Comparison of ENCODE assay signal across 8 mouse cellular contexts in genomic region chr16:50309411-50310042, GRCm38 (mm10).
A peak's percentile ranks its signal among the peaks of the same experiment; 100 is the strongest.
DNase-seq lines count a peak whose midpoint lies in the region; ATAC-seq and TF ChIP-seq lines count a peak whose summit lies in the region.

No protein-coding gene starts in this region.

- H3K4me3 ChIP-seq in forebrain, embryonic 13.5 days = no peak overlapping the region
- no peak overlapping the region for H3K4me3 ChIP-seq in forebrain, embryonic 10.5 days
- no peak overlapping the region for H3K4me3 ChIP-seq in kidney, postnatal 0 days (replicated peaks; ENCODE audit: low read depth, low read length)
- no peak overlapping the region for H3K4me3 ChIP-seq in lung, adult 2 months (replicated peaks; ENCODE audit: extremely low read depth, low read depth, low read length)
- no peak overlapping the region for H3K4me3 ChIP-seq in stomach, embryonic 14.5 days (ENCODE audit: low read depth, low read length)
- H3K4me3 ChIP-seq in thymus, adult 2 months (ENCODE audit: control insufficient read depth, insufficient read depth, low read length) = no peak overlapping the region

- no peaks in the 10 kb centered on the region for H3K27me3 ChIP-seq in forebrain, embryonic 13.5 days
- no peaks in the 10 kb centered on the region for H3K27me3 ChIP-seq in forebrain, embryonic 10.5 days (ENCODE audit: poor library complexity, severe bottlenecking)
- no peaks in the 10 kb centered on the region for H3K27me3 ChIP-seq in kidney, postnatal 0 days (ENCODE audit: insufficient read depth, low read length)
- no peaks in the 10 kb centered on the region for H3K27me3 ChIP-seq in stomach, embryonic 14.5 days (ENCODE audit: control insufficient read depth, insufficient read depth, low read length)
- H3K27me3 ChIP-seq in thymus, adult 2 months (ENCODE audit: control insufficient read depth, insufficient read depth, low read length) = no peaks in the 10 kb centered on the region

- no peak overlapping the region for H3K9ac ChIP-seq in forebrain, embryonic 13.5 days
- H3K9ac ChIP-seq in kidney, postnatal 0 days (ENCODE audit: low read depth, low read length) = no peak overlapping the region
- no peak overlapping the region for H3K9ac ChIP-seq in stomach, embryonic 14.5 days (replicated peaks; ENCODE audit: low read depth, low read length)

- no peak for TF ChIP-seq CTCF in kidney, postnatal 0 days (IDR thresholded peaks at IDR 0.05; ENCODE audit: low read depth)
- no peak for TF ChIP-seq CTCF in lung, adult 2 months (IDR thresholded peaks at IDR 0.05; ENCODE audit: insufficient read depth, low read length)
- no peak for TF ChIP-seq CTCF in thymus, adult 2 months (IDR thresholded peaks at IDR 0.05; ENCODE audit: borderline replicate concordance, control insufficient read depth, extremely low read depth, insufficient read depth, low read length, poor library complexity)

- 54% methylated on average over 9 of the region's 9 CpGs for WGBS in forebrain, embryonic 13.5 days
- WGBS in forebrain, embryonic 10.5 days = 94% methylated on average over 9 of the region's 9 CpGs
- WGBS in kidney, postnatal 0 days = 61% methylated on average over 9 of the region's 9 CpGs
- WGBS in lung, adult 2 months = 55% methylated on average over 9 of the region's 9 CpGs
- 52% methylated on average over 9 of the region's 9 CpGs for WGBS in stomach, embryonic 14.5 days
- WGBS in thymus, adult 2 months = 94% methylated on average over 9 of the region's 9 CpGs

- TF ChIP-seq POLR2A in lung, adult 2 months (IDR thresholded peaks at IDR 0.05; ENCODE audit: borderline replicate concordance, extremely low read depth, low read depth, low read length) = no peak
- TF ChIP-seq POLR2A in thymus, adult 2 months (IDR thresholded peaks at IDR 0.05; ENCODE audit: control insufficient read depth, extremely low read depth, insufficient read depth, low read length, poor library complexity) = no peak

- peak; percentile 83 for ATAC-seq in forebrain, embryonic 13.5 days
- ATAC-seq in kidney, postnatal 0 days (replicated peaks; ENCODE audit: low FRiP score, low read depth) = no peak
- ATAC-seq in stomach, embryonic 14.5 days (ENCODE audit: insufficient number of reproducible peaks, insufficient read depth, low FRiP score, low read depth) = peak; percentile 63; the same call in 1 of the 2 replicates

- H3K27ac ChIP-seq in forebrain, embryonic 13.5 days = peak overlapping the region; percentile 51; the same call in 1 of the 2 replicates
- no peak overlapping the region for H3K27ac ChIP-seq in forebrain, embryonic 10.5 days
- no peak overlapping the region for H3K27ac ChIP-seq in kidney, postnatal 0 days
- H3K27ac ChIP-seq in stomach, embryonic 14.5 days (ENCODE audit: low read length) = no peak overlapping the region; the same call in 1 of the 2 replicates
- no peak overlapping the region for H3K27ac ChIP-seq in thymus, adult 2 months (ENCODE audit: control insufficient read depth, insufficient read depth, low read length)

- H3K4me2 ChIP-seq in forebrain, embryonic 13.5 days = no peak overlapping the region
- H3K4me2 ChIP-seq in kidney, postnatal 0 days (ENCODE audit: low read length) = no peak overlapping the region
- H3K4me2 ChIP-seq in stomach, embryonic 14.5 days (replicated peaks; ENCODE audit: low read depth, low read length) = no peak overlapping the region

- no peak for DNase-seq in forebrain, embryonic 10.5 days (ENCODE audit: extremely low spot score, low spot score)
- DNase-seq in cerebellum, adult 8-10 months = peak; percentile 59
- DNase-seq in gastrocnemius, postnatal 4 days (ENCODE audit: low spot score in 2 of 2) = peak; percentile 54 to 77
- peak; percentile 58 for DNase-seq in kidney, postnatal 0 days (ENCODE audit: low spot score)
- DNase-seq in lung, adult 2 months = peak; percentile 29
- DNase-seq in thymus, adult 2 months = no peak

- no peaks in the 10 kb centered on the region for H3K9me3 ChIP-seq in forebrain, embryonic 13.5 days (replicated peaks)
- H3K9me3 ChIP-seq in forebrain, embryonic 10.5 days = no peaks in the 10 kb centered on the region
- no peaks in the 10 kb centered on the region for H3K9me3 ChIP-seq in kidney, postnatal 0 days (replicated peaks; ENCODE audit: low read length)
- no peaks in the 10 kb centered on the region for H3K9me3 ChIP-seq in stomach, embryonic 14.5 days (ENCODE audit: control insufficient read depth, low read depth, low read length)

- no peaks in the 10 kb centered on the region for H3K36me3 ChIP-seq in forebrain, embryonic 13.5 days (ENCODE audit: poor library complexity, severe bottlenecking)
- H3K36me3 ChIP-seq in forebrain, embryonic 10.5 days (replicated peaks) = no peaks in the 10 kb centered on the region
- H3K36me3 ChIP-seq in kidney, postnatal 0 days (ENCODE audit: insufficient read depth, low read length) = no peaks in the 10 kb centered on the region
- no peaks in the 10 kb centered on the region for H3K36me3 ChIP-seq in stomach, embryonic 14.5 days (ENCODE audit: control insufficient read depth, insufficient read depth, low read length)
- no peaks in the 10 kb centered on the region for H3K36me3 ChIP-seq in thymus, adult 2 months (ENCODE audit: control insufficient read depth, insufficient read depth, low read length)

- peaks cover 15% of the 10 kb centered on the region for H3K4me1 ChIP-seq in forebrain, embryonic 13.5 days
- no peaks in the 10 kb centered on the region for H3K4me1 ChIP-seq in forebrain, embryonic 10.5 days
- H3K4me1 ChIP-seq in kidney, postnatal 0 days (replicated peaks; ENCODE audit: insufficient read depth, low read length) = no peaks in the 10 kb centered on the region
- peaks cover 3% of the 10 kb centered on the region for H3K4me1 ChIP-seq in lung, adult 2 months (ENCODE audit: control insufficient read depth, insufficient read depth, low read length)
- no peaks in the 10 kb centered on the region for H3K4me1 ChIP-seq in stomach, embryonic 14.5 days (ENCODE audit: control insufficient read depth, insufficient read depth, low read length)
- H3K4me1 ChIP-seq in thymus, adult 2 months (replicated peaks; ENCODE audit: control insufficient read depth, insufficient read depth, low read length) = no peaks in the 10 kb centered on the region

Comparison
In these comparisons a context has a peak if more than half of its experiments do, and no peak if none do; other contexts are left out.
1. DNase-seq: peak in cerebellum, adult 8-10 months (single experiment), gastrocnemius, postnatal 4 days (2 of 2), kidney, postnatal 0 days (single experiment) and lung, adult 2 months (single experiment); none in forebrain, embryonic 10.5 days (single experiment) and thymus, adult 2 months (single experiment).